Mouse (Mus musculus): ENCODE data around the gene Olfr957.

DNA sequence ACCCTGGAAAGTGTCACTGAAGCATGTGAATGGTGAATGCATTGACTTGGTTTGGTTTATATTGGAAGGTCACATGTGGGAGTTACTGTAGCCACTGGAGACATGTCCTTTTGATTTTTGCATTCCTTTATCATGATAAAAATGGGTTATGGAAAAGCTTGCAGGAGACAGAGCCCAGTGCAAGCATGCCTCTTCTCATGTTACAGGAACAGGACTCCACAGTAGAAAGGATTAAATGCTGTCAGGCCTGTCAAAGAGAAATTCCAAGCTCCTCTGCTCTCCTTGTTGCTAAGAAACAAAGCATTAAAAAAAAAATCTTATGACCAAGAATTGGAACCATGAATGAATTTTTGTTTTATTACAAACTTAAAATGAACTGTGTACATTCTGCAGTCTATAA, 3.0 kb upstream of the Olfr957 start:
- no peak for TF ChIP-seq POLR2A (IDR thresholded peaks at IDR 0.05; ENCODE audit: insufficient read depth, low read length)
- TF ChIP-seq CTCF (IDR thresholded peaks at IDR 0.05; ENCODE audit: low read depth, low read length), result no peak

Measured in ES-Bruce4 (cell line).